Mouse (Mus musculus) lung, postnatal 0 days (tissue): ENCODE measurements around the gene Mrgprb4. TPM values are rescaled to one million over a fixed set of nuclear protein-coding genes. Genes with fewer than 3 reads are reported as not detected.

Experiments used
- ATAC-seq: fragments of 200-750 bp; cut with Nextera tagmentation; 2 replicates; pipeline ENCODE4 v1.8.0; 2017; ENCODE audit warnings: moderate library complexity
- DNase-seq: peaks from one replicate; pipeline ENCODE4 v3.0.0-alpha.2; 2016; ENCODE audit warnings: low spot score
- H3K27ac ChIP-seq: fragments of 300-500 bp; sonication (generic); 2 replicates; pipeline ENCODE4 v1.5.1; 2014; ENCODE audit warnings: antibody characterized with exemption, mild to moderate bottlenecking, low read length, mixed read lengths
- H3K27me3 ChIP-seq: fragments of 300-500 bp; sonication (generic); replicated peaks from 2 replicates; pipeline ENCODE4 v1.6.1; 2014; ENCODE audit warnings: low read length, mixed read lengths; ENCODE audit not compliant: insufficient read depth
- H3K36me3 ChIP-seq: fragments of 300-500 bp; sonication (generic); 2 replicates; pipeline ENCODE4 v1.6.1; 2014; ENCODE audit warnings: low read length, mixed read lengths; ENCODE audit not compliant: insufficient read depth
- H3K4me1 ChIP-seq: fragments of 300-500 bp; sonication (generic); 2 replicates; pipeline ENCODE4 v1.6.1; 2014; ENCODE audit warnings: antibody characterized with exemption, low read depth, low read length, mixed read lengths; ENCODE audit not compliant: insufficient read depth
- H3K4me2 ChIP-seq: fragments of 300-500 bp; sonication (generic); replicated peaks from 2 replicates; pipeline ENCODE4 v1.6.1; 2014; ENCODE audit warnings: low read depth, mild to moderate bottlenecking, low read length, moderate library complexity, mixed read lengths
- H3K4me3 ChIP-seq: fragments of 300-500 bp; sonication (generic); 2 replicates; pipeline ENCODE4 v1.5.1; 2014; ENCODE audit warnings: low read depth, low read length
- H3K9ac ChIP-seq: fragments of 300-500 bp; sonication (generic); replicated peaks from 2 replicates; pipeline ENCODE4 v1.6.1; 2014; ENCODE audit warnings: low read depth, mild to moderate bottlenecking
- H3K9me3 ChIP-seq: fragments of 300-500 bp; sonication (generic); 2 replicates; pipeline ENCODE4 v1.6.1; 2016; ENCODE audit warnings: low read length, mixed read lengths
- CTCF ChIP-seq: IDR thresholded peaks from 2 replicates; pipeline ENCODE4 v1.5.1; 2016; ENCODE audit warnings: antibody characterized with exemption, mild to moderate bottlenecking
- EP300 ChIP-seq: IDR thresholded peaks from 2 replicates; pipeline ENCODE4 v1.6.1; 2016; ENCODE audit warnings: antibody characterized with exemption, mild to moderate bottlenecking, control low read depth
- WGBS: fragments of 180-500 bp; shearing (Covaris S2); extraction: QIAGEN DNeasy Blood & Tissue Kit; methylation state at CpG from one replicate; pipeline ENCODE4 v1.1.7; 2014; 5-methylcytosine and 5-hydroxymethylcytosine counted together
- polyA plus RNA-seq: library from polyadenylated mRNA; unstranded; fragments of >200 nt; fragmentation: Nextera tagmentation; extraction: Ambion mirVana; gene quantifications from 2 replicates; pipeline ENCODE4 v1.2.1, GENCODE M21; 2015

The Mrgprb4 gene
- not detected in 2 replicates for polyA plus RNA-seq

DNA sequence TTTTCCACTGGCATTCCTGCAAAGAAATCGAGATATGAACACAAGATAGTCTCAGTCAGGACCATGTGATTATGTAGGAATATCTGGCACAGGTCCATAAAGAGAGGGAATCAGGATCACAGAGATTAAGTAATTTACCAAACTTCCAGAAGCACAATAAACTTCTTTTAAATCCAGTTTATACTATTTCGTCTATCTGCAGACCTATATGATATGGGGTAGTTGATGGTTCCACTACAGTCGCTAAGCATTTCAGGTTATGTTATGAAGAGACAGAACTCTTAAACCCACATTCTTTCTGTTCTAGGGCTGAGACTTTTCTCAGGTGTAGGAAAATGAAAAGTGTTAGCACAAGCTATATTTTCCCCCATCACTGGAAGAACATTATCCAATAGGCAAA is at the start of gene Mrgprb4:
Gene Mrgprb4, minus strand, starts transcription at position 101 of the 400 bp plus-strand sequence.
- no peak for DNase-seq
- no peaks in the 10 kb centered on the region for H3K4me1 ChIP-seq
- WGBS = 78% methylated on average over 3 of the region's 3 CpGs
- no peak within 1 kb of the TSS for H3K9ac ChIP-seq
- no peak within 1 kb of the TSS for H3K27ac ChIP-seq
- no peaks in the 10 kb centered on the region for H3K36me3 ChIP-seq
- H3K4me2 ChIP-seq = no peak within 1 kb of the TSS
- no peak for TF ChIP-seq EP300
- TF ChIP-seq CTCF = no peak
- ATAC-seq = no peak
- H3K27me3 ChIP-seq = no peaks in the 10 kb centered on the region
- no peak within 1 kb of the TSS for H3K4me3 ChIP-seq
- H3K9me3 ChIP-seq = no peaks in the 10 kb centered on the region

DNA sequence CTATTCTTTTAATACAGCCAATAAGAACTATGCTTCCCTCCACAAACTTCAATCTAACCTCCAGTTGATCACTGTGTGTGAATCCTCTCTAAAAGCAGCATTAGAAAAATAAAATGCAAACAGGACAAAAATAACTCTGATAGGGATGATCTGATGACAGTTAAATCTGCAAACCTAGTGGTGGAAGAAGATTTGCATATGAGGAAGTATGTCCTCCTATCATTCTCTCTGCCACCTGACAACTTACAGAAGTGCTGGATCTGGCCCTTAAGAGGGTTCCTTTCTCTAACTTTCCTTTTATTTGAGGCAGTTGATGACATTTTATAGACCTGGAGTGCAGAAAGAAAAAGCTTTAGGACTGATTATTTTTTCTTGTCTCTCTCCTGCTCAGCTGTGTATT is 27.0 kb upstream of the Mrgprb4 start:
- Histone ChIP-seq H3K9me3 (no peaks in the 10 kb centered on the region; the same call in 1 of the 2 replicates), H3K4me1 (no peaks in the 10 kb centered on the region), H3K4me2 (no peak overlapping the region), H3K36me3 (no peaks in the 10 kb centered on the region), H3K27me3 (no peaks in the 10 kb centered on the region), H3K27ac (no peak overlapping the region), H3K4me3 (no peak overlapping the region), H3K9ac (no peak overlapping the region)
- no peak for DNase-seq
- TF ChIP-seq EP300 = no peak
- no peak for TF ChIP-seq CTCF
- no peak for ATAC-seq

DNA sequence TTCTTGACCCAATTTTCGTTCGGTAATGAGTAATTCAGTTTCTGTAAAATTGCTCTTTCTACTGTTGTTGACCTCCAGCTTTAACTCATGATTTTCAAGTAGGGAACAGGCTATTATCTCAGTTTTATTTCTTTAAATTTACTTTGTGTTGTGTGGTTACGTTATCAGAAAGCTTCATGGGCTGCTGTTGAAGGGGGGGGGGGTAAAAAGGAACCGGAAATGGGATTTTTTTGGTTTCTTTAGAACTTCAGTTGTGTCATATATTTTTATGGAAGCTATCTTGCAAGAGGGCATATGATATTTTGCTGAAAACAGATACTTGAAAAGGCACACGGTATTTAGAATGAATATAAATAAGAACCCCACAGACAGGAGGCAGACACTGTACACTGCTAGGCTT is 26.0 kb upstream of the Mrgprb4 start:
- H3K36me3 ChIP-seq = no peaks in the 10 kb centered on the region
- H3K4me2 ChIP-seq = no peak overlapping the region
- H3K27ac ChIP-seq = no peak overlapping the region
- ATAC-seq (no peak), DNase-seq (no peak)
- TF ChIP-seq CTCF (no peak), EP300 (no peak)
- no peaks in the 10 kb centered on the region for H3K4me1 ChIP-seq
- WGBS = 70% methylated on average over 5 of the region's 5 CpGs
- no peak overlapping the region for H3K4me3 ChIP-seq
- H3K9ac ChIP-seq = no peak overlapping the region
- no peaks in the 10 kb centered on the region for H3K27me3 ChIP-seq
- H3K9me3 ChIP-seq = no peaks in the 10 kb centered on the region; the same call in 1 of the 2 replicates

DNA sequence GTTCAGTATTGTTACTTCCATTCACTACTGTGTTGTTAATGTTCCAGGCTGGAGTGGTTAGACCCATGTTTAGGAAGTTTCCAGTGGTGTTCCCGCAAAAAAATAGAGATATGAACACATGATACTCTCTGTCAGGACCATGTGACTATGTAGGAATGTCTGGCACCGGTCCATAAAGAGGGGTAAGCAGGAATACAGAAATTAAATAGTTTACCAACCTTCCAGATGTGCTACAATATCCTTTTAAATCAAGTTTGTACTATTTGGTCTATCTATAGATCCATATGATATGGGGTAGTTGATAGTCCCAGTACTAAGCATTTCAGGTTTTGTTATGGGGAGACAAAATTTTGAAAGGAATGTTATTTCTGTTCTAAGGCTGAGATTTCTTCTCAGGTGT is 30.2 kb downstream of the Mrgprb4 start, which contains the start of gene Mrgprb5:
Gene Mrgprb5, minus strand, starts transcription at position 101 of the 400 bp plus-strand sequence.
- Histone ChIP-seq H3K4me1 (no peaks in the 10 kb centered on the region), H3K9ac (no peak within 1 kb of the TSS), H3K9me3 (no peaks in the 10 kb centered on the region), H3K27ac (no peak within 1 kb of the TSS), H3K4me3 (no peak within 1 kb of the TSS), H3K27me3 (no peaks in the 10 kb centered on the region), H3K4me2 (no peak within 1 kb of the TSS), H3K36me3 (no peaks in the 10 kb centered on the region)
- ATAC-seq (no peak), DNase-seq (no peak)
- TF ChIP-seq CTCF (no peak), EP300 (no peak)
- WGBS = 65% methylated on average over 2 of the region's 2 CpGs

DNA sequence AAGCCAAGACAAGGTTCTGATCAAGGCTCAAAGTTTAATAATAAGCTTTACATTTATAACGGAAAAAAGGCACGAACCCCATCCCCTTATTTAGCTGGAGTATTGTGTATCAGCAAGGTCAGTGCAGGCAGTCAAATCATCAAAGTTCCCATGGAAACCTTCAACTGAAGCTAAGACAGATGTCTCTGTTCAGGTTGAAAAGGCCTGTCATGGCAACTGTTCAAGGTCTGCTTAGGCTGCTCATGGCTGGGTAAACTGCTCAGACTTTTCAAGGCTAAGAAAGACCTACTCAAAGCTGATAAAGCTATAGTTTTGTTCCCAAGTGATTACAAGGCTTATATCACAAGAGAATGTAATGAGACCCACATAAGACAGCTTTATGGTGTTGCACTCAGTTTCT is 31.6 kb downstream of the Mrgprb4 start:
- no peak for DNase-seq
- H3K27me3 ChIP-seq = no peaks in the 10 kb centered on the region
- no peaks in the 10 kb centered on the region for H3K9me3 ChIP-seq
- no peaks in the 10 kb centered on the region for H3K36me3 ChIP-seq
- H3K9ac ChIP-seq = no peak overlapping the region
- H3K4me3 ChIP-seq = no peak overlapping the region
- no peak overlapping the region for H3K4me2 ChIP-seq
- ATAC-seq = no peak
- H3K27ac ChIP-seq = no peak overlapping the region
- WGBS = 74% methylated on average over 2 of the region's 2 CpGs
- TF ChIP-seq CTCF (no peak), EP300 (no peak)
- H3K4me1 ChIP-seq = no peaks in the 10 kb centered on the region

Other genes starting within 250 kb of the Mrgprb4 start
- not detected in 2 replicates for gene Mrgpra4, start 217.2 kb downstream of the Mrgprb4 start, polyA plus RNA-seq
- not detected in 2 replicates for gene Mrgprx1, start 171.7 kb downstream of the Mrgprb4 start, polyA plus RNA-seq
- gene Mrgprb5, start 30.3 kb downstream of the Mrgprb4 start, polyA plus RNA-seq = not detected in 2 replicates
- gene Mrgprb8, start 189.2 kb upstream of the Mrgprb4 start, polyA plus RNA-seq = not detected in 2 replicates